Mouse (Mus musculus): ENCODE results near the gene Rps15. TPM values are rescaled to one million over a fixed set of nuclear protein-coding genes. Genes with fewer than 3 reads are reported as not detected.

Gene Rps15
- total and polyA plus RNA-seq, 3 experiments = 2,279 to 5,342 (median 2,739) TPM

GRCm38 (mm10) chr10:80288097-80288496, 4.2 kb upstream of the Rps15 start:
- DNase-seq (ENCODE audit: extremely low read depth) = no peak
- Histone ChIP-seq H3K27me3 (replicated peaks) (no peaks in the 10 kb centered on the region), H3K4me1 (ENCODE audit: control insufficient read depth in 1 of 2, insufficient read depth in 2 of 2) (peaks cover 32 to 54% of the 10 kb centered on the region in 2 experiments), H3K79me2 (replicated peaks; ENCODE audit: control insufficient read depth, extremely low read depth, insufficient read depth, poor library complexity, severe bottlenecking) (peaks cover 8% of the 10 kb centered on the region), H3K4me3 (replicated peaks in 1 of 3; ENCODE audit: low read depth in 2 of 3, low read length in 2 of 3, poor library complexity in 1 of 3) (no peak overlapping the region), H3K36me3 (replicated peaks in 1 of 2; ENCODE audit: control insufficient read depth in 1 of 2, insufficient read depth in 1 of 2, low read length in 1 of 2) (peaks cover 47 to 62% of the 10 kb centered on the region in 2 experiments), H3K4me2 (ENCODE audit: insufficient read depth, low read depth, poor library complexity, severe bottlenecking) (no peak overlapping the region), H3K9ac (ENCODE audit: insufficient read depth, low read depth) (no peak overlapping the region), H3K27ac (ENCODE audit: insufficient read depth, low read depth) (no peak overlapping the region), H3K9me3 (replicated peaks; ENCODE audit: low read length) (peaks cover 3% of the 10 kb centered on the region)
- no peak for TF ChIP-seq MYC (IDR thresholded peaks at IDR 0.05; ENCODE audit: low read depth, low read length)
- TF ChIP-seq TCF12 (IDR thresholded peaks at IDR 0.05; ENCODE audit: low read depth, low read length) = no peak
- no peak for TF ChIP-seq SMC3 (IDR thresholded peaks at IDR 0.05; ENCODE audit: low read depth, low read length)
- TF ChIP-seq E2F4 (IDR thresholded peaks at IDR 0.05; ENCODE audit: insufficient replicate concordance, low read depth, low read length) = no peak
- no peak for TF ChIP-seq MAZ (IDR thresholded peaks at IDR 0.05; ENCODE audit: low read depth, low read length)
- no peak for TF ChIP-seq UBTF (IDR thresholded peaks at IDR 0.05; ENCODE audit: low read depth, low read length)
- TF ChIP-seq IRF4 (IDR thresholded peaks at IDR 0.05; ENCODE audit: low read depth, low read length) = no peak
- TF ChIP-seq TBP (conservative IDR thresholded peaks at IDR 0.05; ENCODE audit: low read depth, low read length) = no peak
- TF ChIP-seq POLR2A (IDR thresholded peaks at IDR 0.05; ENCODE audit: low read depth, low read length) = no peak
- TF ChIP-seq HCFC1 (IDR thresholded peaks at IDR 0.05; ENCODE audit: low read depth, low read length) = no peak
- TF ChIP-seq CTCF (conservative IDR thresholded peaks at IDR 0.05 in 1 of 2, IDR thresholded peaks at IDR 0.05 in 1 of 2; ENCODE audit: low read depth in 2 of 2, low read length in 2 of 2) = no peak
- TF ChIP-seq MAX (IDR thresholded peaks at IDR 0.05; ENCODE audit: low read length) = no peak
- no peak for TF ChIP-seq MAFK (IDR thresholded peaks at IDR 0.05; ENCODE audit: insufficient replicate concordance, low read length)
- no peak for TF ChIP-seq SIN3A (IDR thresholded peaks at IDR 0.05; ENCODE audit: low read length)
- TF ChIP-seq MXI1 (IDR thresholded peaks at IDR 0.05; ENCODE audit: low read depth, low read length) = no peak
- dilution Hi-C loops (cut with MboI; ENCODE audit: extremely low pct_ligation_motif_present, extremely low pct_unique_long_range_greater_than_20kb, low sequenced_read_pairs) (no loop called here), in situ Hi-C loops (cut with MboI; ENCODE audit: low pct_ligation_motif_present, low pct_unique_long_range_greater_than_20kb, low sequenced_read_pairs) (no loop called here)

- Histone ChIP-seq H3K4me1 (ENCODE audit: control insufficient read depth in 1 of 2, insufficient read depth in 2 of 2) (peaks cover 26 to 49% of the 10 kb centered on the region in 2 experiments), H3K36me3 (replicated peaks in 1 of 2; ENCODE audit: control insufficient read depth in 1 of 2, insufficient read depth in 1 of 2, low read length in 1 of 2) (peaks cover 44 to 62% of the 10 kb centered on the region in 2 experiments), H3K4me3 (replicated peaks in 1 of 3; ENCODE audit: low read depth in 2 of 3, low read length in 2 of 3, poor library complexity in 1 of 3) (no peak overlapping the region), H3K79me2 (replicated peaks; ENCODE audit: control insufficient read depth, extremely low read depth, insufficient read depth, poor library complexity, severe bottlenecking) (peaks cover 14% of the 10 kb centered on the region), H3K4me2 (ENCODE audit: insufficient read depth, low read depth, poor library complexity, severe bottlenecking) (no peak overlapping the region), H3K9me3 (replicated peaks; ENCODE audit: low read length) (peaks cover 3% of the 10 kb centered on the region), H3K27ac (ENCODE audit: insufficient read depth, low read depth) (no peak overlapping the region), H3K9ac (ENCODE audit: insufficient read depth, low read depth) (no peak overlapping the region), H3K27me3 (replicated peaks) (no peaks in the 10 kb centered on the region)
- TF ChIP-seq JUND (conservative IDR thresholded peaks at IDR 0.05; ENCODE audit: low read depth, low read length) = no peak
- TF ChIP-seq ZMIZ1 (IDR thresholded peaks at IDR 0.05; ENCODE audit: low read depth, low read length) = no peak
- peak in 1 of 2 experiments; percentile 41; a peak in 2 of 4 replicates for TF ChIP-seq CTCF (conservative IDR thresholded peaks at IDR 0.05 in 1 of 2, IDR thresholded peaks at IDR 0.05 in 1 of 2; ENCODE audit: low read depth in 2 of 2, low read length in 2 of 2)
- no peak for TF ChIP-seq IRF4 (IDR thresholded peaks at IDR 0.05; ENCODE audit: low read depth, low read length)
- TF ChIP-seq MAFK (IDR thresholded peaks at IDR 0.05; ENCODE audit: insufficient replicate concordance, low read length) = no peak
- 0 out of 2 replicates have a peak, but pooled peaks have one; percentile 19 for TF ChIP-seq SMC3 (IDR thresholded peaks at IDR 0.05; ENCODE audit: low read depth, low read length)
- TF ChIP-seq RAD21 (IDR thresholded peaks at IDR 0.05; ENCODE audit: low read depth, low read length) = peak; percentile 7
- in situ Hi-C loops (cut with MboI; ENCODE audit: low pct_ligation_motif_present, low pct_unique_long_range_greater_than_20kb, low sequenced_read_pairs) = no loop called here
- no peak for DNase-seq (ENCODE audit: extremely low read depth)
- dilution Hi-C loops (cut with MboI; ENCODE audit: extremely low pct_ligation_motif_present, extremely low pct_unique_long_range_greater_than_20kb, low sequenced_read_pairs) = no loop called here
Observed at GRCm38 (mm10) chr10:80288657-80289056, 3.6 kb upstream of the Rps15 start.
